Mouse (Mus musculus) thymus, adult 18-20 months (tissue): ENCODE results near the gene Map1b.

Experiments used
- DNase-seq, 2 experiments: peaks; one replicate each; pipeline ENCODE4 v3.0.0; 2022; ENCODE audit warnings: mixed read lengths in 2 of 2

The Map1b gene

DNA sequence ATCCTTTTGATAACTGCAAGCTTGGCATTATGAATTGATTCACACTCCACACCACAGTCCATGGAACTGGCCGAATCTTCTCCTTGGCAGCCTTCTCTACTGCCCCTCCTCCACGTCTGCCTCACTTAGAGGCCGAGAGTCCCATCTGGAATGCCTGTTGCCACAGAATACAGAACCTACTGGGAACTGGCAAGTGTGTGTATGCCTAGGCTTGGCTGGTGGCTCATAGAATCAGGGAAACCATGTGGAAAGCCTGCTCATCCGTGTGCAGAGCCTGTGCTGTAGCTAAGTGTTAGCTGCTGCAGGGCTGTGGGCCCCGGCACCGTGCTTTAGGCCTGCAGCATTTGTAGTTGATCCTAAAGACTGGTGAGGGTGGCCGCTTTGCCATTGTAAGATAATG lies 119.1 kb downstream of the Map1b start:
- DNase-seq: no peak

DNA sequence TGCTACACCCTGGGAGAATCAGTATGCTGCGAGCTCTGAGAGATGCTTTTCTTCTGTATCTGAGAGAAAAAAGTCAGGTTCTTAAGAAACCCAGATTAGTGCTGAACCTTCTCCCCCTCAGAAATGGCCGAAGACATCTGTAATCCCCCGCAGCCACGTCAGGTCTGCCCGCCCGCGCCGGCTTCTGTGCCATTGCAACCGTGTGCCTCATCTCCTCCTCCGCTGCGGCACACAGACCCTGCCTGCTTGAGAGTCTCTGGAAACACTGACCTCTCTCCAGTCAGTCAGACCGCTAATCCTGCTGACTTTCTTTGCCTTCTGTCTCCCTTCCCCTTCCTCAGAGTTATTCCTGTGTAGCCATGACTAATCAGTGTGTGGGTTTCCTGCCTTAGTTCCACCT lies 120.8 kb downstream of the Map1b start:
- DNase-seq: no peak

GRCm38 (mm10) chr13:99394694-99395093 lies 121.6 kb downstream of the Map1b start:
- no peak for DNase-seq

DNA sequence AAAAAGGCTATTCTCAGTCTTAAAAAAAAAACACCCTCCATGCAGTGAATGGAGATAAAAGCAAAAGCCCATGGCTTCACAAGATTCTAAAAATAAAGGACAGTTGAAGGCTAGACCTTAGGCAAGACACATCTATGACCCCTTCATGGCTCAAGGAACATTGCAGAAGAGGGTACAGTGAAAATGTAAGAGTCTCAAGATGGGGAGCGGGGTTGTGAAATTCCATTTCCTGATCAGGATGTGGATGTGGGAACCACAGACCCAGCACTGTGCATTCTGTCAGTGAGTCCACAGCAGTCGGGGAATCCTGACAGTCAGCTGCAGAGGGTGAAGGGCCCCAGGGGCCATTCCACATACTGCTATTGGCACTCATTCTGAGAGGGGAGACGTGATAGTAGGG lies 123.2 kb downstream of the Map1b start:
- no peak for DNase-seq

DNA sequence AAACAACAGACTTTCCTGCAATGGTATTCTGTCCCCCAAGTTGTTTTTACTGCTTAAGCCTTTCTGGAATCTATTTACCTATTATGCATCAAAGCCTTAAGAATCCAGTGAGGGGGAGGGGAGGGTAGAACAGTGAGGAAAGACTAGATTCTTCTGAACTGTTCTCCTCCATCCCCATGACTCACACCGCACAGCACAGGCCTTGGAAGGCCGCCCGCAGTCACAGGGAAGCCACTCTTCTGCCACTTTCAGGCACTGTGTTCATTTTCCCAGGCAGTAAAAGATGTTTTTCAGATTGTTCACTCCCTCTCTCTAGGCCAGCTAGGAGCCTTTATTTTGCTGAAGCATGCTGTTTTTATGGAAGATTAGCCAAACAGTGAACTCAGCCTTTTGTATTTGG lies 124.9 kb downstream of the Map1b start:
- no peak for DNase-seq

- DNase-seq: no peak
Observed at GRCm38 (mm10) chr13:99387901-99388811, 128.2 kb downstream of the Map1b start.

DNA sequence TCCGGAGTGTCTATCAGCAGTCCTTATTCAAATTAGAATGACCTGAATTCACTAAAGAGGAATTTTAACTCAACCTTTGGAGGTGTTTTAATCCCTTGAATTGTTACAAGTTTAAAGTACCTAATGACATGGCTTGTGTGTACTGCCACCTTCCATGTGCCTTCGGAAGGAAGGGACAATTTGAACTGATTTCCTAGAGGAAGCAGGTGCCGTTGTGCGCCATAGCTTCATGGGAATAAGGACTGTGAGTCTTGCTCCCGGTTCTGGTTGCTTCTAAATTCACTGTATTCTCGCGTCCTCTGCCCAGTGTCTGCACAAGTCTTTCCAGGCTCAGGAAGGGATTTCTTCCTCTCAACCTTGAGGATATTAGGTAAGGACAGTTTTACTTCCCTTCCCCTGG lies 130.0 kb downstream of the Map1b start:
- no peak for DNase-seq

- DNase-seq: no peak
Observed at GRCm38 (mm10) chr13:99385911-99386310, 130.4 kb downstream of the Map1b start.

DNA sequence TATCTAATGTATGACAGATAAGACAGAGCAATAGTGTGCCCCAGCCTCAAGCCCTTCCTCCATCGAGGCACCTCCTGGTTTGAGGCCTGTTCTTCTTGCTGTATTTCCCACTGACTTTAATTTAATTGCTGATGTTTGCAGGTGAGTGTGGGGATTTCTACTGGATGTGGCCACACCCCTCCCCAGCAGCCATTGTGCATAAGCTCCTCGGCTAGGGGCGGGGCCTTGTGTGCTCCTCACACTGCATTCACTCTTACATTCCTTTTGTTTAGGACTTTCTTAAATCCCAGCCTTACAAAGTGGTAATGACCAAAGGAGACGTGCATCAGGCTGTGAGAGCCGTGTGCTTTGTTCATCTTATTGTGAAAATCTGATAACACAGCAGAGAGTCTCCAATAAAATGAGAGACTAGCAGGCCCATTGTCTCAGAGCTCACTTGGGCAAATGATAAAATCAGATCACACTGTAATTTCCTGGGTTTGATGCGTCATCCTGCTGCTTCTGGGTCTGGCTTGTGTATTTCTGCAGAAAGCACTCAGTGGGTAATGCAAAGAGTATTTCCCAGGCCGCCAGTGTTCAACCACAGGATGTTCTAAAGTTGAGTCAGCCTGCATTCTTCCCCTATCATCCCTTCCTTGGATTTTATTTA lies 131.7 kb downstream of the Map1b start:
- DNase-seq: no peak

DNA sequence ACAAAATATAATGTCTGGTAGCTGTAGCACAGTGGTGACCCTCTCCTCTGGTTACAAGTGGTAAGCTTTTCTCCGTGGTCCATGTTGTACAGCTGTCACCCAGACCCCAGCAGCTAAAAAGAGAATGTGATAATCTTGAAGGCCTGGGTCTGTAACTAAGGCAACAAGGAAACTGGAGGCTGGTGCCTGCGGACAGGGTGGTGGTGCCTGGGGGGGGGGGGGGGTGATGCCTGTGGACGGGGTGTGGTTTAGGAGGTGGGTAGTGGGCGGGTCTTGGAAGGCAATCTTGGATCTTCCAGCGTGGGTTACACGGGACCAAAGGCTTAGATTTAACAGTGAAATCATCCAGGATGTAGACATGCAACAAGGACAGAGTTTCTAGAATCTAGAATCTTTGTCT lies 134.0 kb downstream of the Map1b start:
- no peak for DNase-seq

- DNase-seq: no peak
Observed at GRCm38 (mm10) chr13:99378223-99378622, 138.1 kb downstream of the Map1b start.

DNA sequence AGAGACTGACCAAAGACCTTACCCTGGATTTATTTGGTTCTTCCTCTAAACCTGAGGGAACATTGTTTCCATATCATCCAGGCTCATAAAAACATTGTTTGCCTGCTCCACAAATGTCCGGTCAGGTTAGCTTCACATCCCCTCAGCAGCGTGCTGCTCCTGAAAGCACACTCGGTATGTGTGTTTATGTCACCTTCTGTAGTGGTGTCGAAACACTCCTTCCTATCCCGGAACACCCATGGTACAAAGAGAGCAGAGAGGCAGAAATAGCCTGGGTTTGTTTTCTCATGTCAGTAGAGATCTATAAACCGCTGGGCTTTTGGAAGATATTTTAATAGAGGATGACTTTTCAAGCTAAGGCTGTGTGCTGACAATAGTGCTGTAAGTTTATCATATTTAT lies 139.3 kb downstream of the Map1b start:
- no peak for DNase-seq

- peak in 1 of 2 experiments; percentile 17 for DNase-seq
Observed at GRCm38 (mm10) chr13:99375550-99375949, 140.8 kb downstream of the Map1b start.

DNA sequence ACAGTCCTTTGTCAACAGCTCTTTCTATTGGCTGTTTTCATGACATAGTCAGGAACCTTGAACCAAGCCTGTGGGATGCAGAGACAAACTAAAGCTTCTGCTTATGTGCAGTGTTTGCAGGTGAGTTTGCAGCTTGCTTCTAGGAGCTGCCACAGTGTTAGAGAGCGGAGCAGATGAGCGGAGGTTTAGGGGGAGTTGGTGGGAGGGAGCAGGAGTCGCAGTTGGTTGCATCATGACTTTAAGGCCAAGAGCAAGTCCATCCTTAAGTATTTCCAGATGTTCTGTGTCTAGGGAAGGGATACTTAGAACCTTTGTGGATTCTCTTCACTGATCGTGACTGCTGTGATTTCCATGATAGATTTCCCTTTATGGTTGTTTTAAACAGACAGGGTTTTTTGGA lies 142.1 kb downstream of the Map1b start:
- DNase-seq: no peak

- DNase-seq: no peak
Observed at GRCm38 (mm10) chr13:99373684-99374083, 142.7 kb downstream of the Map1b start.
